Mouse (Mus musculus): ENCODE measurements around the gene Abcb9. TPM values are rescaled to one million over a fixed set of nuclear protein-coding genes. Genes with fewer than 3 reads are reported as not detected.

The Abcb9 gene
- total RNA-seq, 1 experiment: 0.76 TPM

DNA sequence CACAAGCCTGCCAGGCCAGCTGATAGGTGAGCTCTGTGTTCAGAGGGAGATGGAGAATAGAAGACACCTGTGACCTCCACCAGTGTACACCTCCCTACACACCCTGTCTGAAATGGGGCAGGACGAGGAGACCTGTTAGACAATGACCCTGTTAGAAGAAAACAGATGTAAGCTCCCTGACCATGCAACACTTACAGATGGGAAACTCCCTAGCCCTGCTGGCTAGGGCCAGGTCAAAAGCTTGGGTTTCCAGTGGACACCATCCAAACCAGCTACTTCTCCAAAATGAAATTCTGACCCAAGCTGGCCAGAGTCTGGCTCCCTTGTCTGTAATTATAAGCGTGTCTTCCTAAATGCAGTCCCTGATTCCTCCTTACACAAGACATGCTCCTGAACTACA is 79.9 kb downstream of the Abcb9 start:
- no peaks in the 10 kb centered on the region for H3K9me3 ChIP-seq (ENCODE audit: control insufficient read depth, insufficient read depth, low read depth, low read length)
- H3K9ac ChIP-seq (ENCODE audit: insufficient read depth, low read depth, low read length, poor library complexity, severe bottlenecking): no peak overlapping the region
- in situ Hi-C loops (cut with MboI; ENCODE audit: low sequenced_read_pairs in 2 of 2, unreplicated experiment in 2 of 2): no loop called here
- peaks cover 0 to 22% of the 10 kb centered on the region in 2 experiments; a peak in 3 of 4 replicates for H3K4me1 ChIP-seq (ENCODE audit: control insufficient read depth in 2 of 2, insufficient read depth in 2 of 2, low read length in 2 of 2, poor library complexity in 1 of 2)
- TF ChIP-seq MAFK (IDR thresholded peaks at IDR 0.05; ENCODE audit: insufficient read depth, low read depth, low read length): no peak
- TF ChIP-seq ZNF384 (IDR thresholded peaks at IDR 0.05; ENCODE audit: low read depth, low read length): no peak
- TF ChIP-seq HCFC1 (IDR thresholded peaks at IDR 0.05; ENCODE audit: borderline replicate concordance, insufficient read depth, low read length): no peak
- no peak overlapping the region for H3K4me3 ChIP-seq (ENCODE audit: insufficient read depth in 1 of 2, low read depth in 1 of 2, low read length in 2 of 2, poor library complexity in 1 of 2, severe bottlenecking in 1 of 2)
- no peaks in the 10 kb centered on the region for H3K36me3 ChIP-seq (ENCODE audit: control insufficient read depth, insufficient read depth, low read length, poor library complexity, severe bottlenecking)
- no peak for DNase-seq (ENCODE audit: low read depth, low spot score)
- no peak overlapping the region for H3K27ac ChIP-seq (ENCODE audit: insufficient read depth, low read depth, low read length, poor library complexity, severe bottlenecking)

DNA sequence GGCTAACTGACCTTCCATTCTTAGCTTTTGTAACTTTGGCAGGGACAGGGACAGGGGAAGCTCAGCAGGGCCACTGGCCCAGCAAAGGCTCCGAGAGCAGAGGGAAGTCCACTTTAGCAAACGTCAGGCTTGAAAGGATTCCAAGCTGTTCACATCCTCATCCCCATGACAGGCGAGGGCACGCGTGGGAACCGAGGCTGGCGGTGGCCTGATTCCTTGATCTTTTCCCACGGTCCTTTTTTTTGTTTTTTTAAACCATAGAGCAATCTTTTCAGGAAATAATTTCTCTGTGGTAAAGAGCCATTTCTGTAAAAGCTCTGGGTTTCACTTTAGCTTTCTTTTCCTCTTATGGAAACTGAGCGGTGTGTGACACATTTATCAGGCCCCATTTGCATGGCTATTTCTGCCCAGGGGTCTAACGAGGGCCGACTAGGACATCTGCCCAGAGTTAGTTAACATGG is 80.8 kb downstream of the Abcb9 start:
- H3K9me3 ChIP-seq (ENCODE audit: control insufficient read depth, insufficient read depth, low read depth, low read length): no peaks in the 10 kb centered on the region
- in situ Hi-C loops (cut with MboI; ENCODE audit: low sequenced_read_pairs in 2 of 2, unreplicated experiment in 2 of 2): no loop called here
- no peak for DNase-seq (ENCODE audit: low read depth, low spot score)
- no peak overlapping the region for H3K27ac ChIP-seq (ENCODE audit: insufficient read depth, low read depth, low read length, poor library complexity, severe bottlenecking)
- TF ChIP-seq ZNF384 (IDR thresholded peaks at IDR 0.05; ENCODE audit: low read depth, low read length) (no peak), HCFC1 (IDR thresholded peaks at IDR 0.05; ENCODE audit: borderline replicate concordance, insufficient read depth, low read length) (no peak)
- peaks cover 3% of the 10 kb centered on the region; the same call in 1 of the 2 replicates for H3K36me3 ChIP-seq (ENCODE audit: control insufficient read depth, insufficient read depth, low read length, poor library complexity, severe bottlenecking)
- no peak overlapping the region for H3K4me3 ChIP-seq (ENCODE audit: insufficient read depth in 1 of 2, low read depth in 1 of 2, low read length in 2 of 2, poor library complexity in 1 of 2, severe bottlenecking in 1 of 2)
- peaks cover 0 to 22% of the 10 kb centered on the region in 2 experiments; a peak in 3 of 4 replicates for H3K4me1 ChIP-seq (ENCODE audit: control insufficient read depth in 2 of 2, insufficient read depth in 2 of 2, low read length in 2 of 2, poor library complexity in 1 of 2)
- H3K9ac ChIP-seq (ENCODE audit: insufficient read depth, low read depth, low read length, poor library complexity, severe bottlenecking): no peak overlapping the region

DNA sequence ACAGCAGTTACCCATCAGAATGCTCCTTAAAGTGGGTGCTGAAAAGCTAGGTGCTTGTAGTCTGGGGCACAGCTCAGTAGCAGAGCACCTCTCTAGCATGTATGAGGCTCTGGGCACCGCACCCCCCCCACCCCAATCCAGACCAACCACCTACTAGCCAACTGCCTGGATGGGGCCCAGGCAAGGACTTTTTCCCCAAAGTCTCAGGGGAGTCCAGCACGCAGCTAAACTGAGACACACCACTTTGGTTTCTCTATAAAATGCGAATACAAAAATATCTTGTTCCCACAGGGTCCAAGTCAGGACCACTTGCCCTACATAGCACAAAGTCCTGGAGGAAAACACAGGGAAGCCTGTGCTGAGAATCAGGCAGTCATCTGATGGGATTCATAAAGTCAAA is 81.4 kb downstream of the Abcb9 start:
- Histone ChIP-seq H3K27ac (ENCODE audit: insufficient read depth, low read depth, low read length, poor library complexity, severe bottlenecking) (no peak overlapping the region), H3K4me3 (ENCODE audit: insufficient read depth in 1 of 2, low read depth in 1 of 2, low read length in 2 of 2, poor library complexity in 1 of 2, severe bottlenecking in 1 of 2) (no peak overlapping the region)

DNA sequence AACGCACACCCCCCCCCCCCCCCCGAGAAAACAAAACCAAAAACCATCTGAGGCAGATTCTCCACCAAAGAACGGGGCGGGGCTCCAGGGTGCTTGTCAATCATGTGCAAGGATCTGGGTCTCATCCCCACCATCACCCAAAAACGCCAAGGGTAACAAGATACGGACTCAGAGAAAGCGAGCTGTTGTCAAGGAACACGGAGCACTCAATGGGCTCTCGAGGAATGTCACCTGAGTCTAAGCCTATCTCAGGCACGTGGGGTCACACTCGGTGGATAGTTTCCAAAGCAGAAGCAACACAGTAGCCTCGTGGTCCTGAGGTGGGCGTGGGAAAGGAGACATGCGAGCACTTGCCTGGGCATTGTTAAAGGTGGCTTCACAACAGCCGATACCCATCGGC is 81.9 kb downstream of the Abcb9 start:
- TF ChIP-seq MAFK (IDR thresholded peaks at IDR 0.05; ENCODE audit: insufficient read depth, low read depth, low read length): no peak
- TF ChIP-seq HCFC1 (IDR thresholded peaks at IDR 0.05; ENCODE audit: borderline replicate concordance, insufficient read depth, low read length): no peak
- TF ChIP-seq ZNF384 (IDR thresholded peaks at IDR 0.05; ENCODE audit: low read depth, low read length): no peak
- TF ChIP-seq CHD2 (IDR thresholded peaks at IDR 0.05; ENCODE audit: low read depth, low read length): no peak
- TF ChIP-seq ZC3H11A (IDR thresholded peaks at IDR 0.05; ENCODE audit: borderline replicate concordance, low read depth, low read length): no peak
- H3K9me3 ChIP-seq (ENCODE audit: control insufficient read depth, insufficient read depth, low read depth, low read length): no peaks in the 10 kb centered on the region
- H3K9ac ChIP-seq (ENCODE audit: insufficient read depth, low read depth, low read length, poor library complexity, severe bottlenecking): no peak overlapping the region
- DNase-seq (ENCODE audit: low read depth, low spot score): no peak
- no peak overlapping the region for H3K27ac ChIP-seq (ENCODE audit: insufficient read depth, low read depth, low read length, poor library complexity, severe bottlenecking)
- peaks cover 0 to 22% of the 10 kb centered on the region in 2 experiments; a peak in 3 of 4 replicates for H3K4me1 ChIP-seq (ENCODE audit: control insufficient read depth in 2 of 2, insufficient read depth in 2 of 2, low read length in 2 of 2, poor library complexity in 1 of 2)
- H3K36me3 ChIP-seq (ENCODE audit: control insufficient read depth, insufficient read depth, low read length, poor library complexity, severe bottlenecking): peaks cover 9% of the 10 kb centered on the region
- in situ Hi-C loops (cut with MboI; ENCODE audit: low sequenced_read_pairs in 2 of 2, unreplicated experiment in 2 of 2): no loop called here
- H3K4me3 ChIP-seq (ENCODE audit: insufficient read depth in 1 of 2, low read depth in 1 of 2, low read length in 2 of 2, poor library complexity in 1 of 2, severe bottlenecking in 1 of 2): no peak overlapping the region

More for the DNA sequence above, 81.4 kb downstream of the Abcb9 start:
- in situ Hi-C loops (cut with MboI; ENCODE audit: low sequenced_read_pairs in 2 of 2, unreplicated experiment in 2 of 2): no loop called here
- TF ChIP-seq ZNF384 (IDR thresholded peaks at IDR 0.05; ENCODE audit: low read depth, low read length): no peak
- no peak for TF ChIP-seq HCFC1 (IDR thresholded peaks at IDR 0.05; ENCODE audit: borderline replicate concordance, insufficient read depth, low read length)
- no peak for TF ChIP-seq CHD2 (IDR thresholded peaks at IDR 0.05; ENCODE audit: low read depth, low read length)
- TF ChIP-seq MAFK (IDR thresholded peaks at IDR 0.05; ENCODE audit: insufficient read depth, low read depth, low read length): no peak
- TF ChIP-seq ZC3H11A (IDR thresholded peaks at IDR 0.05; ENCODE audit: borderline replicate concordance, low read depth, low read length): no peak
- no peaks in the 10 kb centered on the region for H3K9me3 ChIP-seq (ENCODE audit: control insufficient read depth, insufficient read depth, low read depth, low read length)
- no peak overlapping the region for H3K9ac ChIP-seq (ENCODE audit: insufficient read depth, low read depth, low read length, poor library complexity, severe bottlenecking)
- peaks cover 0 to 22% of the 10 kb centered on the region in 2 experiments; a peak in 3 of 4 replicates for H3K4me1 ChIP-seq (ENCODE audit: control insufficient read depth in 2 of 2, insufficient read depth in 2 of 2, low read length in 2 of 2, poor library complexity in 1 of 2)
- DNase-seq (ENCODE audit: low read depth, low spot score): no peak
- peaks cover 6% of the 10 kb centered on the region; the same call in 1 of the 2 replicates for H3K36me3 ChIP-seq (ENCODE audit: control insufficient read depth, insufficient read depth, low read length, poor library complexity, severe bottlenecking)

DNA sequence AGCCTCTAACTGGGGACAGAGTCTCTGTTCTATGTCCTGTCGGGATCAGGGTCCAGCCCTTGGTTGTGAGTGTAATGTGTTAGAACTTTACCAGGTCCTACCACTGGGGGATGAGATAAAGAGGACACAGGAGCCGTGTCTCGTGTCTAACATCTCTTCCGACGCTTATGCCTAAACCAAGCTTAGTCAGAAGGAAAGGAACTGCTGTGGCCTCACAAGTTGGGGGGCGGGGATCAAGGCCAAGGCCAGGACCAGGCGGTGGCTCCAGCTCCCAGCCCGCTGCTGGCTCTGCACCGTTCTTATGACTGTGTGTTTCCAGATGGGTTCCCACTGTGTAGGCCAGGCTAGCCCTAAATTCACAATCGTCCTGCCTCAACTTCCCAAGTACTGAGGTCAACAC is 82.7 kb downstream of the Abcb9 start:
- Histone ChIP-seq H3K9me3 (ENCODE audit: control insufficient read depth, insufficient read depth, low read depth, low read length) (no peaks in the 10 kb centered on the region), H3K4me1 (ENCODE audit: control insufficient read depth in 2 of 2, insufficient read depth in 2 of 2, low read length in 2 of 2, poor library complexity in 1 of 2) (peaks cover 0 to 22% of the 10 kb centered on the region in 2 experiments; a peak in 3 of 4 replicates), H3K36me3 (ENCODE audit: control insufficient read depth, insufficient read depth, low read length, poor library complexity, severe bottlenecking) (peaks cover 12% of the 10 kb centered on the region), H3K4me3 (ENCODE audit: insufficient read depth in 1 of 2, low read depth in 1 of 2, low read length in 2 of 2, poor library complexity in 1 of 2, severe bottlenecking in 1 of 2) (no peak overlapping the region), H3K27ac (ENCODE audit: insufficient read depth, low read depth, low read length, poor library complexity, severe bottlenecking) (no peak overlapping the region), H3K9ac (ENCODE audit: insufficient read depth, low read depth, low read length, poor library complexity, severe bottlenecking) (no peak overlapping the region)
- no peak for TF ChIP-seq ZNF384 (IDR thresholded peaks at IDR 0.05; ENCODE audit: low read depth, low read length)
- in situ Hi-C loops (cut with MboI; ENCODE audit: low sequenced_read_pairs in 2 of 2, unreplicated experiment in 2 of 2): no loop called here
- no peak for DNase-seq (ENCODE audit: low read depth, low spot score)
